Mouse (Mus musculus): ENCODE data around the gene Gm2012. TPM values are rescaled to one million over a fixed set of nuclear protein-coding genes. Genes with fewer than 3 reads are reported as not detected.
"Not testable (repeated sequence)": the region's sequence is repeated elsewhere in the genome, so short reads cannot be mapped to it uniquely, and the experiment has no call there.

Gm2012 gene
- not detected in 2 replicates for polyA plus RNA-seq (2015; fragmentation: Nextera tagmentation; extraction: Ambion mirVana)

- not testable (repeated sequence) for H3K4me3 ChIP-seq; ATAC-seq (replicated peaks); H3K36me3 ChIP-seq (replicated peaks); H3K27ac ChIP-seq; H3K4me2 ChIP-seq; H3K9me3 ChIP-seq; H3K27me3 ChIP-seq (replicated peaks); H3K4me1 ChIP-seq; H3K9ac ChIP-seq
- WGBS: 100% methylated on average over 1 of the region's 5 CpGs
Observed at GRCm38 (mm10) chrX:26231255-26231654, at the start of gene Gm2012. Gene Gm2012 (minus strand): TSS chrX:26231355.

- ATAC-seq (replicated peaks); H3K4me1 ChIP-seq; H3K9ac ChIP-seq; H3K27ac ChIP-seq; H3K36me3 ChIP-seq (replicated peaks); H3K4me2 ChIP-seq; H3K4me3 ChIP-seq; H3K9me3 ChIP-seq; H3K27me3 ChIP-seq (replicated peaks): not testable (repeated sequence)
- WGBS: 80% methylated on average over 12 of the region's 12 CpGs
Observed at GRCm38 (mm10) chrX:26159146-26159545, 72.0 kb downstream of the Gm2012 start.

Small RNA genes lying within 50 kb of the gene (microRNA-seq; reads per million reads assigned to microRNA genes)
- not detected for gene Gm26302

Other genes with a start within 250 kb of the Gm2012 start
- not detected in 2 replicates for gene Gm5168, start 180.3 kb downstream of the Gm2012 start, polyA plus RNA-seq (2015; fragmentation: Nextera tagmentation; extraction: Ambion mirVana)
- not detected in 2 replicates for gene Gm2030, start 78.7 kb upstream of the Gm2012 start, polyA plus RNA-seq (2015; fragmentation: Nextera tagmentation; extraction: Ambion mirVana)

All from midbrain, embryonic 15.5 days (tissue).